In genomic region chr17:81668466-81668865, GRCm38 (mm10) we compare ENCODE assay signal across 8 mouse cellular contexts.
DNase-seq lines count a peak whose midpoint lies in the region; ATAC-seq and TF ChIP-seq lines count a peak whose summit lies in the region.

No protein-coding gene starts in this region.

- no peak for ATAC-seq in lung, embryonic 16.5 days (ENCODE audit: low read depth)
- ATAC-seq in limb, embryonic 15.5 days (ENCODE audit: insufficient number of reproducible peaks, low FRiP score, low TSS enrichment, low read depth): no peak
- ATAC-seq in stomach, embryonic 16.5 days (ENCODE audit: insufficient read depth, low FRiP score): no peak
- no peak for ATAC-seq in megakaryocyte progenitor cell, adult 5-6 weeks (replicated peaks; ENCODE audit: poor library complexity)

- no peak for TF ChIP-seq POLR2A in cerebellum, adult 2 months (IDR thresholded peaks at IDR 0.05; ENCODE audit: borderline replicate concordance, insufficient read depth, low read length)

- 9% methylated on average over 2 of the region's 2 CpGs for WGBS in cerebellum, adult 2 months
- WGBS in lung, embryonic 16.5 days: 5% methylated on average over 2 of the region's 2 CpGs
- 10% methylated on average over 2 of the region's 2 CpGs for WGBS in limb, embryonic 15.5 days
- 11% methylated on average over 2 of the region's 2 CpGs for WGBS in stomach, embryonic 16.5 days

- H3K9ac ChIP-seq in lung, embryonic 16.5 days (ENCODE audit: low read length): peak overlapping the region; percentile 86
- no peak overlapping the region for H3K9ac ChIP-seq in limb, embryonic 15.5 days
- H3K9ac ChIP-seq in stomach, embryonic 16.5 days (ENCODE audit: low read length): peak overlapping the region; percentile 85; the same call in 1 of the 2 replicates

- H3K27ac ChIP-seq in cerebellum, adult 2 months (ENCODE audit: insufficient read depth, low read length): no peak overlapping the region
- H3K27ac ChIP-seq in lung, embryonic 16.5 days (ENCODE audit: low read length): peak overlapping the region; percentile 86
- H3K27ac ChIP-seq in limb, embryonic 15.5 days: peak overlapping the region; percentile 90; the same call in 1 of the 2 replicates
- peak overlapping the region; percentile 46; the same call in 1 of the 2 replicates for H3K27ac ChIP-seq in stomach, embryonic 16.5 days (ENCODE audit: low read length)

- no peaks in the 10 kb centered on the region for H3K36me3 ChIP-seq in lung, embryonic 16.5 days (ENCODE audit: control insufficient read depth, insufficient read depth, low read length)
- no peaks in the 10 kb centered on the region for H3K36me3 ChIP-seq in limb, embryonic 15.5 days
- H3K36me3 ChIP-seq in stomach, embryonic 16.5 days (ENCODE audit: control insufficient read depth, insufficient read depth, low read length): no peaks in the 10 kb centered on the region

- no peak for DNase-seq in cerebellum, adult 2 months
- DNase-seq in cerebellum, adult 18-20 months: no peak
- no peak for DNase-seq in lung, postnatal 36 days
- no peak for DNase-seq in spleen, postnatal 4 days (ENCODE audit: low spot score in 2 of 2)

- no peaks in the 10 kb centered on the region for H3K27me3 ChIP-seq in cerebellum, adult 2 months (ENCODE audit: control insufficient read depth, insufficient read depth, low read length)
- peaks cover 18% of the 10 kb centered on the region for H3K27me3 ChIP-seq in lung, embryonic 16.5 days (ENCODE audit: control insufficient read depth, insufficient read depth, low read depth, low read length)
- H3K27me3 ChIP-seq in limb, embryonic 15.5 days: peaks cover 23% of the 10 kb centered on the region
- peaks cover 11% of the 10 kb centered on the region; the same call in 1 of the 2 replicates for H3K27me3 ChIP-seq in stomach, embryonic 16.5 days (ENCODE audit: control insufficient read depth, insufficient read depth, low read length)

- peak overlapping the region; percentile 95 for H3K4me3 ChIP-seq in cerebellum, adult 2 months (replicated peaks; ENCODE audit: insufficient read depth, low read depth, low read length)
- peak overlapping the region; percentile 86 for H3K4me3 ChIP-seq in lung, embryonic 16.5 days (ENCODE audit: low read length)
- H3K4me3 ChIP-seq in limb, embryonic 15.5 days: peak overlapping the region; percentile 77
- H3K4me3 ChIP-seq in stomach, embryonic 16.5 days (replicated peaks; ENCODE audit: low read length): peak overlapping the region; percentile 60

- no peaks in the 10 kb centered on the region for H3K9me3 ChIP-seq in lung, embryonic 16.5 days (ENCODE audit: control insufficient read depth, low read length)
- no peaks in the 10 kb centered on the region for H3K9me3 ChIP-seq in limb, embryonic 15.5 days
- no peaks in the 10 kb centered on the region for H3K9me3 ChIP-seq in stomach, embryonic 16.5 days (replicated peaks; ENCODE audit: control insufficient read depth, low read length)

- peak overlapping the region; percentile 97 for H3K4me2 ChIP-seq in lung, embryonic 16.5 days (ENCODE audit: low read depth, low read length)
- peak overlapping the region; percentile 87 for H3K4me2 ChIP-seq in limb, embryonic 15.5 days
- H3K4me2 ChIP-seq in stomach, embryonic 16.5 days (ENCODE audit: low read depth, low read length): peak overlapping the region; percentile 89

- TF ChIP-seq CTCF in cerebellum, adult 2 months (IDR thresholded peaks at IDR 0.05; ENCODE audit: borderline replicate concordance, insufficient read depth, low read depth, low read length): no peak

- peaks cover 3% of the 10 kb centered on the region; the same call in 1 of the 2 replicates for H3K4me1 ChIP-seq in cerebellum, adult 2 months (ENCODE audit: control insufficient read depth, insufficient read depth, low read length)
- H3K4me1 ChIP-seq in lung, embryonic 16.5 days (replicated peaks; ENCODE audit: control insufficient read depth, insufficient read depth, low read length): peaks cover 15% of the 10 kb centered on the region; the same call in 1 of the 2 replicates
- H3K4me1 ChIP-seq in limb, embryonic 15.5 days: peaks cover 15% of the 10 kb centered on the region
- H3K4me1 ChIP-seq in stomach, embryonic 16.5 days (ENCODE audit: control insufficient read depth, insufficient read depth, low read length): peaks cover 16% of the 10 kb centered on the region; the same call in 1 of the 2 replicates
